ENCODE assay signal across 8 mouse cellular contexts in the genomic region with DNA sequence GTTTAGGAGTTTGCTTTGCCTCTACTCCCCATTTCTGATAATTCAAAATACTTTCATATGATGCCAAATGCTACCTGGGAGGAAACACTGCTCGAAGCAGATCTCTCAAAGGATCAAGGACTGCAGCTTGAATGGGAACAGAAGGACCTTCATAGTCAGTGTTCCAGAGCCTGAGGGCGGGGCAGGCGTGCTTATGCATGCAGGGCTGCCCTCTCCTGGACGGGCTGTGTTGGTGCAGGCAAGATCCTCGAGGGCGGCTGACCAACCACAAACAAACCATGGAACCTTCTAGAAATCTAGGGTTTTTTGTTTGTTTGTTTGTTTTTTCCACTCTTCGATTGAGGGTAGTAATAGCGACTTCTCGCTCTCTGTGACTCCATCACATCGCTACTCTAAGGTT. TPM values are rescaled to one million over a fixed set of nuclear protein-coding genes. Genes with fewer than 3 reads are reported as not detected.
A peak's percentile ranks its signal among the peaks of the same experiment; 100 is the strongest.
DNase-seq lines count a peak whose midpoint lies in the region; ATAC-seq and TF ChIP-seq lines count a peak whose summit lies in the region.

No protein-coding gene starts in this region.

- no peak for ATAC-seq in heart, embryonic 14.5 days (ENCODE audit: insufficient number of reproducible peaks, insufficient read depth, low FRiP score, low read depth)

- no peaks in the 10 kb centered on the region for H3K79me2 ChIP-seq in CH12.LX (replicated peaks; ENCODE audit: control insufficient read depth, extremely low read depth, insufficient read depth, poor library complexity, severe bottlenecking)

- dilution Hi-C loops in CH12.LX (cut with MboI; ENCODE audit: extremely low pct_ligation_motif_present, extremely low pct_unique_long_range_greater_than_20kb, low sequenced_read_pairs): no loop called here

- no peak for TF ChIP-seq EP300 in CH12.LX (IDR thresholded peaks at IDR 0.05; ENCODE audit: low read length)

- no peaks in the 10 kb centered on the region for H3K27me3 ChIP-seq in CH12.LX (replicated peaks)
- no peaks in the 10 kb centered on the region for H3K27me3 ChIP-seq in heart, embryonic 14.5 days (ENCODE audit: control insufficient read depth, insufficient read depth, low read length)

- H3K4me1 ChIP-seq in CH12.LX (ENCODE audit: control insufficient read depth in 1 of 2, insufficient read depth in 2 of 2): 0 out of 4 replicates have a peak, but pooled peaks cover 0 to 3% of the 10 kb centered on the region in 2 experiments
- peaks cover 2 to 7% of the 10 kb centered on the region in 2 experiments; a peak in 3 of 4 replicates for H3K4me1 ChIP-seq in heart, embryonic 14.5 days (ENCODE audit: control insufficient read depth in 2 of 2, insufficient read depth in 2 of 2, low read length in 2 of 2)

- peak; percentile 54 for DNase-seq in CH12.LX (ENCODE audit: extremely low read depth)
- DNase-seq in adrenal gland, adult 2 months: peak; percentile 87
- DNase-seq in embryo, embryonic 11.5 days (ENCODE audit: low read depth, low spot score): peak; percentile 49
- peak; percentile 77 for DNase-seq in layer of hippocampus, adult 11-12 months (ENCODE audit: low spot score)
- DNase-seq in lung, postnatal 10 days: peak; percentile 88
- DNase-seq in right cerebral cortex, postnatal 4 days: peak; percentile 55
- DNase-seq in urinary bladder, postnatal 4 days (ENCODE audit: low spot score in 2 of 2): peak; percentile 72 to 82

- TF ChIP-seq POLR2A in CH12.LX (IDR thresholded peaks at IDR 0.05; ENCODE audit: low read depth, low read length): no peak

- no peak overlapping the region for H3K4me3 ChIP-seq in CH12.LX (replicated peaks in 1 of 3; ENCODE audit: low read depth in 2 of 3, low read length in 2 of 3, poor library complexity in 1 of 3)
- no peak overlapping the region for H3K4me3 ChIP-seq in heart, embryonic 14.5 days (ENCODE audit: control insufficient read depth in 1 of 2, insufficient read depth in 1 of 2, low read depth in 1 of 2, low read length in 2 of 2)

- no peak overlapping the region for H3K4me2 ChIP-seq in CH12.LX (ENCODE audit: insufficient read depth, low read depth, poor library complexity, severe bottlenecking)
- peak overlapping the region; percentile 29 for H3K4me2 ChIP-seq in heart, embryonic 14.5 days (ENCODE audit: low read length)

- no peak overlapping the region for H3K9ac ChIP-seq in CH12.LX (ENCODE audit: insufficient read depth, low read depth)
- H3K9ac ChIP-seq in heart, embryonic 14.5 days (ENCODE audit: low read length): no peak overlapping the region

- no peak overlapping the region for H3K27ac ChIP-seq in CH12.LX (ENCODE audit: insufficient read depth, low read depth)
- no peak overlapping the region for H3K27ac ChIP-seq in heart, embryonic 14.5 days (replicated peaks in 1 of 2; ENCODE audit: control insufficient read depth in 1 of 2, insufficient read depth in 1 of 2, low read depth in 2 of 2, low read length in 2 of 2)

- no peaks in the 10 kb centered on the region for H3K36me3 ChIP-seq in CH12.LX (replicated peaks in 1 of 2; ENCODE audit: control insufficient read depth in 1 of 2, insufficient read depth in 1 of 2, low read length in 1 of 2)
- no peaks in the 10 kb centered on the region for H3K36me3 ChIP-seq in heart, embryonic 14.5 days (ENCODE audit: control insufficient read depth, insufficient read depth, low read length)

- in situ Hi-C loops in CH12.LX (cut with MboI; ENCODE audit: low pct_ligation_motif_present, low pct_unique_long_range_greater_than_20kb, low sequenced_read_pairs): loop anchor here (5.0 kb wide), 1 partner anchor 193 kb away; no protein-coding TSS in a partner anchor

- peak; percentile 55 to 95 for TF ChIP-seq CTCF in CH12.LX (conservative IDR thresholded peaks at IDR 0.05 in 1 of 2, IDR thresholded peaks at IDR 0.05 in 1 of 2; ENCODE audit: low read depth in 2 of 2, low read length in 2 of 2)

- H3K9me3 ChIP-seq in CH12.LX (replicated peaks; ENCODE audit: low read length): peaks cover 3% of the 10 kb centered on the region
- no peaks in the 10 kb centered on the region; the same call in 1 of the 2 replicates for H3K9me3 ChIP-seq in heart, embryonic 14.5 days (ENCODE audit: control insufficient read depth, low read length)

- TF ChIP-seq RAD21 in CH12.LX (IDR thresholded peaks at IDR 0.05; ENCODE audit: low read depth, low read length): peak; percentile 92

- WGBS in heart, embryonic 14.5 days: 46% methylated on average over 10 of the region's 10 CpGs

TF ChIP-seq in CH12.LX, 34 proteins besides CTCF, POLR2A, EP300 and RAD21:
- TF ChIP-seq ZKSCAN1 (IDR thresholded peaks at IDR 0.05; ENCODE audit: borderline replicate concordance, low read depth, low read length): no peak
- TF ChIP-seq USF1 (IDR thresholded peaks at IDR 0.05; ENCODE audit: low read depth, low read length): no peak
- no peak for TF ChIP-seq MAFK (IDR thresholded peaks at IDR 0.05; ENCODE audit: insufficient replicate concordance, low read length)
- TF ChIP-seq ETS1 (conservative IDR thresholded peaks at IDR 0.05; ENCODE audit: low read depth, low read length): no peak
- peak; percentile 80; the same call in 1 of the 2 replicates for TF ChIP-seq MAZ (IDR thresholded peaks at IDR 0.05; ENCODE audit: low read depth, low read length)
- 0 out of 2 replicates have a peak, but pooled peaks have one; percentile 16 for TF ChIP-seq MYC (IDR thresholded peaks at IDR 0.05; ENCODE audit: low read depth, low read length)
- TF ChIP-seq SMC3 (IDR thresholded peaks at IDR 0.05; ENCODE audit: low read depth, low read length): peak; percentile 97
- TF ChIP-seq CHD1 (IDR thresholded peaks at IDR 0.05; ENCODE audit: low read depth, low read length): no peak
- peak; percentile 91 for TF ChIP-seq ZC3H11A (IDR thresholded peaks at IDR 0.05; ENCODE audit: low read depth, low read length)
- no peak for TF ChIP-seq NELFE (IDR thresholded peaks at IDR 0.05; ENCODE audit: low read depth, low read length)
- TF ChIP-seq E2F4 (IDR thresholded peaks at IDR 0.05; ENCODE audit: insufficient replicate concordance, low read depth, low read length): no peak

RNA-seq across cellular contexts. Expression of gene Slc44a3, which starts 32.0 kb away (rescaled TPM):
- total RNA-seq in CH12.LX (2012; rRNA removed) (not detected in 2 replicates), CH12.LX (2014; rRNA removed) (not detected in 2 replicates)
- not detected in 2 replicates for polyA plus RNA-seq in CH12.LX (2012; ENCODE audit: insufficient read length, low read depth)
- 10 to 100 TPM; 17.4 to 27.9 TPM for total RNA-seq in adrenal gland, adult 2 months (2021)
- polyA plus RNA-seq in adrenal gland, adult 2 months (2012; rRNA removed): 6.1 and 8.9 TPM in 2 replicates
- polyA plus RNA-seq in heart, embryonic 14.5 days (2014; fragmentation: Nextera tagmentation; extraction: Ambion mirVana): 0.80 and 1.5 TPM in 2 replicates
